Mouse (Mus musculus) layer of hippocampus, adult 18-20 months (tissue): ENCODE data around the gene Slc28a1. TPM values are rescaled to one million over a fixed set of nuclear protein-coding genes. Genes with fewer than 3 reads are reported as not detected.

Experiments used
- DNase-seq, 2 experiments: peaks; one replicate each; pipeline ENCODE4 v3.0.0; 2022; ENCODE audit warnings: low spot score in 2 of 2
- long read RNA-seq: library from polyadenylated mRNA; stranded (forward); transcript quantifications from one replicate; pipeline ENCODE4 v2.0.0, GENCODE M21; 2021
- total RNA-seq, 2 experiments: library from RNA; stranded (reverse); gene quantifications; 2 replicates each; pipeline ENCODE4 v1.2.3; 2021

The Slc28a1 gene
- under 1 TPM in 1 of 2 experiments, not detected in 1; 0.10 TPM for total RNA-seq
- long read RNA-seq, result 0 reads

GRCm38 (mm10) chr7:81114555-81114954, at the start of gene Slc28a1:
Slc28a1 (plus strand) TSS chr7:81114799.
- DNase-seq, result no peak

DNA sequence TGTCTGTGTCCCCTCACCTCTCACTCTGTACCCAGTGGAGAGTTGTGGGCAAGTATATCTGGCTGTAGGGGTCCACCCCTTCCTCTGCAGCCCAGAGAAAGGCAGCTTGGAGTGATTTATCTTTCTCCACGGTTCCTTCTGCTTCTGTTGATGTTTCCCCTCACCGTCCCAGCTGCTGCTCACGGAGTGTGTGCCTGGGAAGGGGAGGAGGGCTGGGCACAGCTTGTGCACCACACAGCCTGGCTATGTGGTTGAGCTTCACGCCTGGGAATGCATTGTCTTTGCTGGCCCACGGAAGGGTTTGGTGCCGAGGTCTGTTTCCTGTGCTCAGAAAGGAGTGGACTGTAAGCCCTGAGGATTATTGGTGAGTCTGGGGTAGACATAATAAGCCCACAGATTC, 47.9 kb upstream of the Slc28a1 start:
- DNase-seq, result no peak

DNA sequence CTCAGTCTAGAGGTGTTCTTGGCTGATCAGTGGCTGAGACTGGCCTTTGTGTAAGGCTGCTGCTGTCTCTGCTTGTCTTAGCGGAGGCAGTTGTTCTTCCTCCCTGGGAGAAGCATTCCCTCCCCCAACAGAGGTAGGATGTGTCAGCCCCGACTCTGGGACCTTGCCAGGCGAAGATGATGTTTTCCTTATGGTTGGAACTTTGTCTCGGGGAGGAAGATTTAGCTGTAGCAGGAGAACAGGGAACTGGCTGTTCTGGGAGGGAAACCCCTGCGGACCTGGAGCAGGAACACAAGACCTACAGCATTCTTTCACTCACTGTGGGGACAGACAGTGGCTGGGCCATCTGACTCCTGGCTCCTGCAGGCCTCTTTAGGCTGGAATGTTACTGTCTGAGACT, 42.1 kb upstream of the Slc28a1 start:
- peak in 1 of 2 experiments; percentile 12 for DNase-seq

- no peak for DNase-seq
These were observed 41.3 kb upstream of the Slc28a1 start for GRCm38 (mm10) chr7:81073273-81073672.

DNA sequence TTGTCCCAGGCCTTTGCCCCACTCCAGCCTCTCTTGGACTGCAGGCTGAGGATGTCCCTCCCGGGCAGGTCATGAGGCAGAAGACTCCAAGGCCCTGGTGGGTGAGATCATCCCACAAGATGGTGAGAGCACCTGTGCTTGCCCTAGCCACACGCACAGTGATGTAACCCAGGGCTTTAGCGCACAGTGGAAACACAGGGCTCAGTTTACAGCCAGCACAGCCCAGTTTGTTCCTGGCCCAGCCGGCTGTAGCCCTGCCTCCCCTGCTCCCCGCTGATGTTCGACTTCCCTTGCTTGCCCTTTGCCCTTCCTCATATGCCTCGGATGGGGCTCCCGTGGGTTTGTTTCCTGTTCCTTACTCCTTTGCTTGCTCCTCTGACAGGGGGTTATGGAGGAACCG, 40.1 kb upstream of the Slc28a1 start:
- no peak for DNase-seq

- DNase-seq, result no peak
These were observed 39.3 kb upstream of the Slc28a1 start for GRCm38 (mm10) chr7:81075299-81075698.

GRCm38 (mm10) chr7:81075732-81076131, 38.9 kb upstream of the Slc28a1 start:
- no peak for DNase-seq

- no peak for DNase-seq
These were observed 37.6 kb upstream of the Slc28a1 start for GRCm38 (mm10) chr7:81077009-81077408.

DNA sequence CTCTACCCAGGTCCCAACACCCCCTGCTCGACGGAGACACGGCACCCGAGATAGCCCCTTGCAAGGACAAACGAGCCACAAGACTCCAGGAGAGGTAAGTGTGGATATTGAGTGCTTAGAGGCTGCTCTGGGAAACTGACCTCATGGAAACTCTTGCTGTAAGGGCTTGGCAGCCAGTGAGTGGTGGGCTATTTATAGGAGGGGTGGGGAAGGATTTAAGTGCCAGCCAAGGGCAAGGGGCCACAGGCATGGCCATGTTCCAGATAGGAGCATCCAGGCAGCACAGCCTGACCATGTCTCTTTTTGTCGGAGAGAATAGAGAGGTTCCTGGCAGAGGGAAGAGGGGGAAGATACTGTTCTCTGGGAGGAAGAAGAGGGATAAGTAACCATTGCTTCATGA, 35.9 kb upstream of the Slc28a1 start:
- DNase-seq, result no peak

DNA sequence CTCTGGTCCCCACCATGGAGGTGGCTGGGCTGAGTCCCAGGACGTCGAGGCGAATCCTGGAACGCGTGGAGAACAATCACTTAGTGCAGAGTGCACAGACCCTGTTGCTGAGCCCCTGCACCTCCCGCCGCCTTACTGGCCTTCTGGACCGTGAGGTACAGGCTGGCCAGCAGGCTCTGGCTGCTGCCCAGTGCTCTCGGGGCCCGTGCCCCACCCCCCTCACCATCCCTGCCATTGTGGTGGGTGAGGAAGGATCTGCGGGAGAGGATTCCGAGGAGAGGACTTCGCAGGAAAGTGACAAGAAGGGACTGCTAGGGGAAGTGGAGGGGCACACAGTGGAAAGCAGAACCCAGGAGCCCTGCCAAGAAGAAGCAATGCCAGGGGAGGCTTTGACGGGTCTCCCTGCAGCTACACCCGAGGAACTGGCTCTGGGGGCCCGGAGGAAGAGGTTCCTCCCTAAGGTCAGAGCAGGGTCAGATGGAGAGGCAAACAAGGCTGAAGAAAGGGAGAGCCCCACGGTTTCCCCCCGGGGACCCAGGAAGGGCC, 21.1 kb upstream of the Slc28a1 start:
- no peak for DNase-seq

DNA sequence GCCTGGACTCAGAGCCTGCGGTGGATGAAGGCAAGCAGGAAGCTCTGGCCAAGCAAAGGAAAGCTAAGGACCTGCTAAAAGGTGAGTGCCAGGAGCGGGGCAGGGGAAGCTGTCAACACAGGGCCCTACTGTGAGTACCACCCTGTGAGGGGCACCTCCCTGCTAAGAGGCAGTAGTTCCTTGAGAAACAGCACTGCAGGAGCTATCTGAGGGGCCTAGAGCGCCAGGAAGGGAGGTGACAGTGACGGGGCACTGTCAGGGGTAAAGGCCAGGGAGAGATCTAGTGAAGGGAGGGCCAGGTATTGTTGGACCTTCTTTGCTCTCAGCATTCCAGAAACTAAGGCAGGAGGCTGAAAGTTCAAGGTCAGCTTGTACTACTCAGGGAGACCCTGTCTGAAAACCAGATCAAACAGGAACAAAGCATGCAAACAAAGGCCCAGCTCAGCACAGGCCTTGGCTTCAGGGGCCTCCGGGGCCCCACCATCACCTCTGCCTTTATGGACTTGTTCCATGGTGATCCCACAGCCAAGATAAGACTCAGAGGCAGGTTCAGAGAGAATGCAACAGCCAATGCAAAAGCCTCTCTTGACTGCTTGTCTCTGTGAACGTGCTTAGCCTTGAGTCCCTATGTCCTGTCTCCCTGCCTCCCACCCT, 20.4 kb upstream of the Slc28a1 start:
- DNase-seq, result no peak

DNA sequence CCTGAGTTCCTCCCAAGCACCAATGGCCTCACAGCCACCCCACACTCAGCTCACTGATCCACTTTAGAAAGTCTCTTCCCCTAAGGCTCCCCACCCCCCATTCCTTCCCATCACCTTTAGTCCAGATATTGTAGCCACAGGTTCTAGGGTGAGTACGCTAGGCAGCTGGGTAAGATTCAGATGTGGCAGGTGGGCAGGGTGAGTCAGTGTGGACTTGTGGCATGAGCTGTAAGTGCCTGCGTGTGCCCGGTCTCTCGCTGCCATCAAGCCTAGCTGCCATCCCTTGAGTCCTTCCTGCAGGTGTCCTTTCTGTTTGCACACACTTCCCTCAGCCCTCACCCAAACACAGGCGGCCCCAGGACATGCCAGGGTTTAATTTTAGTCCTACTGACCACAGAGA, 14.3 kb upstream of the Slc28a1 start:
- DNase-seq, result no peak

- no peak for DNase-seq
These were observed 11.7 kb upstream of the Slc28a1 start for GRCm38 (mm10) chr7:81102854-81103253.

DNA sequence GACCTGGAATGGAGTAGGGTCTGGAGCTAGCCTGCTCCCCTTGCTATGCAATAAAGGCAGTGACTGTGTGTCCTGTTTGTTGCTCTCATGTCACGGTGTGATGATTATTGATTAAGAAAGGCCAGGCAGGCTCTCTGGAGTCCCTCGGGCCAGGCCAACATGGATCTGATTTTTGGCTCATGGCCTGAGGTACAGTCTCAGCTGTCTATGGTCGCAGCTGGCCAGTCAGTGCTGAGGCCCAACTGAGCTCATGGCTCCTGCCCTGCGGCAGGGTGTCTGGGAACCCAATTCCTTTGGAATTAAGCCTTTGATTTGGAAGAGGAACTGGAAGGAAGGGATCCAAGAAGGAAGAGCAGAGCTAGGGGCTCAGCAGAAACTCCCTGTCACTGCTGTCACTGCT, 9.1 kb upstream of the Slc28a1 start:
- DNase-seq, result no peak

GRCm38 (mm10) chr7:81108226-81108625, 6.4 kb upstream of the Slc28a1 start:
- DNase-seq, result no peak

DNA sequence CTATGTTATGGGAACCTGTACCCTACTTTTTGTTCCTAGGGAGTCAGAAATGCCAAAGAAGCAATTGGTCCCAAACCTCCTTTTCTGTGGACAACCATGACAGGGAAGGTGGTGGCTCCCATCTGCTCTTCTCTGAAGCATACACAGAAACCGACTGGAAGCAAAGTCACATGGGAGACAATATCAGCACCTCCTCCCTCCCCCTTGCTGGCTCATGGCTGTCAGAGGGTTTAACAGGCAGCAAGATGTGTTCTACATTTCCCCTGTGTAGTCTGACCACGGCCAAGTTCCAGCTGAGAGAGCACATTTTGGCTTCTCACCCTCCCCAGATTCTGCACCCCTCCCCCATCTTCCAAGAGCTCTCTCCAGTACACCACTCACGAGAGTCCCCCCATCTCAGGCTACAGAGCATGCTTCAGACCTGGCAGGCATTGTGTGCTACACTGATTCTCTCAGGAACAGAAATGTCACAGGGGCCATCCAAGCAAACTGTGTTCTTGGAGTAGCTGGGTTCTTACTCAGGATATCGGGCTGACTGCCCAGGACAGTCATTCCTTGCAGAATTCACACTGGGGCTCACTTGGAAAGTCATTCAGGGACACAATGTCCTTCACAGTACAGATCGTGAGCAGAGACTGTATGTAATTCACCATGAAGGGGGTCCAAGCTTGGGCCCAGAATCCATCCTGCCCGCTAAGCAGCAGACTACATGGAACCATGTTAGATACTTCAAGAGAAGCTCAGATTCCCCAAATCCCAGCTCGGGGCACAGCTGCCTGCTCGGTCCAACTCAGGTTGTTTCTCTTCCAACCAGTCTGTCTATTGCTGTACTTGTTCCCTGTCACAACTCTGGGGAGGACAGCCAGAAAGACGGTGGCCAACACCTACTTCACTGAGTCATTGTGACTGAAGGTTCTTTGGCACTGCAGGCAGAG, 4.6 kb upstream of the Slc28a1 start:
- no peak for DNase-seq

DNA sequence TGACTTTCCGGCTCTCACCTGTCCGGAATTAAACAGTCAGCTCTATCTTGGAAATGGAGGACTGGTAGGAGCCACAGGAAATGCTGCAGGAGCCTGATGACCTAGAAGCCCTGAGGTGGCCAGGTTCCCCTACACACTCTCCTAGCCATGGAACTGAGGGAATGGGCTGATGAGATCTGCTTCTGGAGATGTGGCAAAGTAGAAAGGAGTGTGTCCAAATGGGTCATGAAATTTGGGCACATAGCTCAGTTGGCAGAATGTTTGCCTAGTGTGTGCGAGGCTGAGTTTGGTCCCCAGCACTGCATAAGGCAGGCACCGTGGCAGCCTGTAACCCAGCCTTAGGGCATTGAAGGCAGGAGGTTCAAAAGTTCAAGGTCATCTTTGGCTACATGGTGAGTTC, 3.8 kb upstream of the Slc28a1 start:
- no peak for DNase-seq

DNA sequence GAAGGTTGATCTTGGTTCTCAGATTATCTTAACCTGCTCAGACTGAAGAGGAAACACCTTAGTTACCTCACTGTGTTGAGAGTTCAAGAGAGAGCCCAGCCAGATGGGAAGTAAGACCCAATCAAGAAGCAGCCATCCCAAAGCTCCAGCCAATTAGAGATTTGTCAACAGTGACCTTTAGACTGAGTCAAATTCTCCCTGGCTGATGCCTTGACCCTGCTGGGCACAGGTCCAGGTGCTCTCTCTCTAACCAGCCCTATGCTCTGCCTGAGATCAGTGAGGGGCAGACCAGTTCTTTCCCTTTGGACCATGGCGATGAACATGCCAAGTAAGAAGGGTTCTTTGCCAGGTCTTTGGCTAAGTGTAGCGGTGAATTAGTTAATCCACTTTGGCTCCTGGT, 2.9 kb upstream of the Slc28a1 start:
- DNase-seq, result no peak

- DNase-seq, result no peak
These were observed 1.8 kb upstream of the Slc28a1 start for GRCm38 (mm10) chr7:81112686-81113360.

DNA sequence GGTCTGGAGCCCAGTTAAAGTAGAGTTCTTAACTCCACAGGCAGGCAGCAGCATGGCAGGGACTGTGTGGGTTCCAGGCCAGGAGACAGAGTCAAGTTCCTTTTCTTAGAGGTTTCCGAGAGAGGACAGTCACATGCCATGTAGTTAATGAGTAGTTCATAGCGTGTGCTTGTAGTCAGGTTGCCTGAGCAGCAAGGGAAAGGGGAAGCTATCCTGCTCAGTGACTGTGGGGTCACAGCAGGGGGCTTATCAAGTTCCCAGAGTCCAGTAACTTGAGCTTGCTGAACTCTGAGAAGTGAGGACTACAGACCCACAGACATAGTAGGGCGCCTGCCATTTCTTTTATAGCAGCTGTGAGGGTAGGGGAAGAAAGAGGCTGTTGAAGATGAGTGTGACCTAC, 6.5 kb downstream of the Slc28a1 start:
- no peak for DNase-seq

DNA sequence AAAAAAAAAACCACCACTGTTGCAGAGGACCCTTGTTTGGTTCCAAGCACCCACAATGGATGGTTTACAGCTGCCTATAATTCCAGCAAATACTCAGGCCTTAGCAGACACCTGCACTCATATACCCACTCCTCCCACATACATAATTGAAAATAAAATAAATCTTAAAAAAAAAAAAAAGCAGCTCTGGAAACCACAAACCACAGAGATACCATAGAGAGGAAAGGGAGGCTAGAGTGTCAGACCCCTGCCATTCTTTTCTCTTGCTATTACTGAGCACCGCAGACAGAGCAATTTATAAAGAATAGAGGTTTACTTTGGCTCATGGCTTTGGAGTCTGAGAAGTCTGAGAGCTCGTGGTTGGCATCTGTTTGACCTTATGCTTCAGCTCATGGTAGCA, 8.2 kb downstream of the Slc28a1 start:
- no peak for DNase-seq

GRCm38 (mm10) chr7:81123553-81123952, 9.0 kb downstream of the Slc28a1 start:
- DNase-seq, result no peak
